Mouse (Mus musculus): ENCODE data around the gene Tmem52b. TPM values are rescaled to one million over a fixed set of nuclear protein-coding genes. Genes with fewer than 3 reads are reported as not detected.
"Not testable (repeated sequence)": the region's sequence is repeated elsewhere in the genome, so short reads cannot be mapped to it uniquely, and the experiment has no call there.

Tmem52b gene
- total RNA-seq (2021): not detected
- long read RNA-seq, experiment 1: 0 reads
- long read RNA-seq, experiment 2: 0 reads

- DNase-seq: no peak
These were observed at the start of gene Tmem52b for GRCm38 (mm10) chr6:129512367-129512766. Tmem52b (plus strand) TSS chr6:129512555.

GRCm38 (mm10) chr6:129471386-129471785 is 41.0 kb upstream of the Tmem52b start:
- no peak for DNase-seq

GRCm38 (mm10) chr6:129472627-129473026 is 39.7 kb upstream of the Tmem52b start:
- peak in 1 of 2 experiments; percentile 27 for DNase-seq

- DNase-seq: peak; percentile 25 to 63
These were observed 35.8 kb upstream of the Tmem52b start for GRCm38 (mm10) chr6:129476404-129477126.

- DNase-seq: no peak
These were observed 32.0 kb upstream of the Tmem52b start for GRCm38 (mm10) chr6:129480089-129480958.

- no peak for DNase-seq
These were observed 17.4 kb upstream of the Tmem52b start for GRCm38 (mm10) chr6:129494924-129495323.

GRCm38 (mm10) chr6:129497345-129498218 is 14.8 kb upstream of the Tmem52b start:
- DNase-seq: no peak

- not testable (repeated sequence) for DNase-seq
These were observed 12.8 kb upstream of the Tmem52b start for GRCm38 (mm10) chr6:129499516-129499915.

- no peak for DNase-seq
These were observed 8.9 kb upstream of the Tmem52b start for GRCm38 (mm10) chr6:129503471-129503870.

- peak in 1 of 2 experiments; percentile 5 for DNase-seq
These were observed 5.3 kb upstream of the Tmem52b start, which contains the start of gene Olr1 for GRCm38 (mm10) chr6:129507024-129507423. Olr1 (minus strand) TSS chr6:129507165.

GRCm38 (mm10) chr6:129510120-129510911 is 2.0 kb upstream of the Tmem52b start:
- no peak for DNase-seq

- DNase-seq: no peak
These were observed 513 bp downstream of the Tmem52b start for GRCm38 (mm10) chr6:129512868-129513267.

- no peak for DNase-seq
These were observed 1.1 kb downstream of the Tmem52b start for GRCm38 (mm10) chr6:129513409-129513808.

GRCm38 (mm10) chr6:129514376-129514775 is 2.0 kb downstream of the Tmem52b start:
- DNase-seq: no peak

GRCm38 (mm10) chr6:129515068-129515467 is 2.7 kb downstream of the Tmem52b start:
- DNase-seq: no peak

- no peak for DNase-seq
These were observed 4.0 kb downstream of the Tmem52b start for GRCm38 (mm10) chr6:129516388-129516787.

GRCm38 (mm10) chr6:129517752-129518408 is 5.5 kb downstream of the Tmem52b start:
- peak; percentile 36 to 63 for DNase-seq

- no peak for DNase-seq
These were observed 13.7 kb downstream of the Tmem52b start for GRCm38 (mm10) chr6:129526069-129526468.

GRCm38 (mm10) chr6:129527416-129527815 is 15.1 kb downstream of the Tmem52b start:
- DNase-seq: no peak

- no peak for DNase-seq
These were observed 17.2 kb downstream of the Tmem52b start for GRCm38 (mm10) chr6:129529605-129530004.

- no peak for DNase-seq
These were observed 17.9 kb downstream of the Tmem52b start for GRCm38 (mm10) chr6:129530261-129530660.
